Mouse (Mus musculus): Measurements from ENCODE around the gene Rnf216. TPM values are rescaled to one million over a fixed set of nuclear protein-coding genes. Genes with fewer than 3 reads are reported as not detected.

Gene Rnf216
- polyA plus RNA-seq, 1 experiment from 2014 or later, result 35.2 TPM

GRCm38 (mm10) chr5:142983174-142983573 lies 129.6 kb downstream of the Rnf216 start:
- Histone ChIP-seq H3K4me1 (ENCODE audit: control insufficient read depth, insufficient read depth, low read length) (no peaks in the 10 kb centered on the region), H3K36me3 (ENCODE audit: control insufficient read depth, insufficient read depth, low read length) (no peaks in the 10 kb centered on the region), H3K9me3 (replicated peaks; ENCODE audit: control insufficient read depth, low read length) (no peaks in the 10 kb centered on the region), H3K27ac (ENCODE audit: low read depth, low read length) (no peak overlapping the region), H3K4me2 (no peak overlapping the region), H3K27me3 (ENCODE audit: control insufficient read depth, insufficient read depth, low read length) (no peaks in the 10 kb centered on the region), H3K4me3 (ENCODE audit: low read depth, low read length) (no peak overlapping the region), H3K9ac (ENCODE audit: low read depth, low read length) (no peak overlapping the region)
- no peak for ATAC-seq (replicated peaks; ENCODE audit: insufficient number of reproducible peaks, low FRiP score, low TSS enrichment)
- 58% methylated on average over 8 of the region's 8 CpGs for WGBS (ENCODE audit: insufficient replicate concordance)

- no peak overlapping the region for H3K9ac ChIP-seq (ENCODE audit: low read depth, low read length)
- H3K27me3 ChIP-seq (ENCODE audit: control insufficient read depth, insufficient read depth, low read length), result no peaks in the 10 kb centered on the region
- no peak overlapping the region for H3K4me2 ChIP-seq
- no peak overlapping the region for H3K4me3 ChIP-seq (ENCODE audit: low read depth, low read length)
- H3K9me3 ChIP-seq (replicated peaks; ENCODE audit: control insufficient read depth, low read length), result no peaks in the 10 kb centered on the region
- 0 out of 2 replicates have a peak, but pooled peaks have one; percentile 39 for ATAC-seq (replicated peaks; ENCODE audit: insufficient number of reproducible peaks, low FRiP score, low TSS enrichment)
- peak overlapping the region; percentile 66 for H3K27ac ChIP-seq (ENCODE audit: low read depth, low read length)
- WGBS (ENCODE audit: insufficient replicate concordance), result 50% methylated on average over 16 of the region's 16 CpGs
- no peaks in the 10 kb centered on the region for H3K4me1 ChIP-seq (ENCODE audit: control insufficient read depth, insufficient read depth, low read length)
- H3K36me3 ChIP-seq (ENCODE audit: control insufficient read depth, insufficient read depth, low read length), result no peaks in the 10 kb centered on the region
Measured at GRCm38 (mm10) chr5:142982046-142982801, 130.6 kb downstream of the Rnf216 start.

GRCm38 (mm10) chr5:142976516-142976915 lies 136.3 kb downstream of the Rnf216 start:
- ATAC-seq (replicated peaks; ENCODE audit: insufficient number of reproducible peaks, low FRiP score, low TSS enrichment), result no peak
- Histone ChIP-seq H3K9ac (ENCODE audit: low read depth, low read length) (no peak overlapping the region), H3K36me3 (ENCODE audit: control insufficient read depth, insufficient read depth, low read length) (peaks cover 10% of the 10 kb centered on the region), H3K27me3 (ENCODE audit: control insufficient read depth, insufficient read depth, low read length) (no peaks in the 10 kb centered on the region), H3K27ac (ENCODE audit: low read depth, low read length) (no peak overlapping the region), H3K9me3 (replicated peaks; ENCODE audit: control insufficient read depth, low read length) (no peaks in the 10 kb centered on the region), H3K4me3 (ENCODE audit: low read depth, low read length) (no peak overlapping the region), H3K4me2 (no peak overlapping the region), H3K4me1 (ENCODE audit: control insufficient read depth, insufficient read depth, low read length) (peaks cover 5% of the 10 kb centered on the region)
- 50% methylated on average over 5 of the region's 5 CpGs for WGBS (ENCODE audit: insufficient replicate concordance)

GRCm38 (mm10) chr5:142974598-142975121 lies 138.1 kb downstream of the Rnf216 start:
- H3K9ac ChIP-seq (ENCODE audit: low read depth, low read length), result no peak overlapping the region
- ATAC-seq (replicated peaks; ENCODE audit: insufficient number of reproducible peaks, low FRiP score, low TSS enrichment), result 0 out of 2 replicates have a peak, but pooled peaks have one; percentile 19
- 13% methylated on average over 18 of the region's 18 CpGs for WGBS (ENCODE audit: insufficient replicate concordance)
- no peak overlapping the region for H3K4me3 ChIP-seq (ENCODE audit: low read depth, low read length)
- H3K27me3 ChIP-seq (ENCODE audit: control insufficient read depth, insufficient read depth, low read length), result no peaks in the 10 kb centered on the region
- H3K4me2 ChIP-seq, result peak overlapping the region; percentile 41
- H3K9me3 ChIP-seq (replicated peaks; ENCODE audit: control insufficient read depth, low read length), result no peaks in the 10 kb centered on the region
- peaks cover 5% of the 10 kb centered on the region for H3K4me1 ChIP-seq (ENCODE audit: control insufficient read depth, insufficient read depth, low read length)
- peaks cover 28% of the 10 kb centered on the region for H3K36me3 ChIP-seq (ENCODE audit: control insufficient read depth, insufficient read depth, low read length)
- 0 out of 2 replicates have a peak overlapping the region, but pooled peaks have one; percentile 11 for H3K27ac ChIP-seq (ENCODE audit: low read depth, low read length)

GRCm38 (mm10) chr5:142973971-142974370 lies 138.8 kb downstream of the Rnf216 start:
- Histone ChIP-seq H3K4me3 (ENCODE audit: low read depth, low read length) (no peak overlapping the region), H3K9me3 (replicated peaks; ENCODE audit: control insufficient read depth, low read length) (no peaks in the 10 kb centered on the region), H3K9ac (ENCODE audit: low read depth, low read length) (no peak overlapping the region), H3K27ac (ENCODE audit: low read depth, low read length) (no peak overlapping the region), H3K36me3 (ENCODE audit: control insufficient read depth, insufficient read depth, low read length) (peaks cover 33% of the 10 kb centered on the region), H3K27me3 (ENCODE audit: control insufficient read depth, insufficient read depth, low read length) (no peaks in the 10 kb centered on the region), H3K4me2 (no peak overlapping the region), H3K4me1 (ENCODE audit: control insufficient read depth, insufficient read depth, low read length) (peaks cover 5% of the 10 kb centered on the region)
- 44% methylated on average over 3 of the region's 3 CpGs for WGBS (ENCODE audit: insufficient replicate concordance)
- no peak for ATAC-seq (replicated peaks; ENCODE audit: insufficient number of reproducible peaks, low FRiP score, low TSS enrichment)

- Histone ChIP-seq H3K9ac (ENCODE audit: low read depth, low read length) (no peak overlapping the region), H3K4me3 (ENCODE audit: low read depth, low read length) (no peak overlapping the region), H3K9me3 (replicated peaks; ENCODE audit: control insufficient read depth, low read length) (no peaks in the 10 kb centered on the region), H3K4me1 (ENCODE audit: control insufficient read depth, insufficient read depth, low read length) (peaks cover 10% of the 10 kb centered on the region), H3K27me3 (ENCODE audit: control insufficient read depth, insufficient read depth, low read length) (no peaks in the 10 kb centered on the region), H3K4me2 (no peak overlapping the region), H3K27ac (ENCODE audit: low read depth, low read length) (no peak overlapping the region), H3K36me3 (ENCODE audit: control insufficient read depth, insufficient read depth, low read length) (peaks cover 40% of the 10 kb centered on the region)
- no peak for ATAC-seq (replicated peaks; ENCODE audit: insufficient number of reproducible peaks, low FRiP score, low TSS enrichment)
- 88% methylated on average over 14 of the region's 14 CpGs for WGBS (ENCODE audit: insufficient replicate concordance)
Measured at GRCm38 (mm10) chr5:142968411-142968810, 144.4 kb downstream of the Rnf216 start.

GRCm38 (mm10) chr5:142964650-142965049 lies 148.1 kb downstream of the Rnf216 start:
- H3K27ac ChIP-seq (ENCODE audit: low read depth, low read length), result no peak overlapping the region

GRCm38 (mm10) chr5:142963705-142964494 lies 148.9 kb downstream of the Rnf216 start:
- H3K4me2 ChIP-seq, result peak overlapping the region; percentile 87
- H3K36me3 ChIP-seq (ENCODE audit: control insufficient read depth, insufficient read depth, low read length), result peaks cover 10% of the 10 kb centered on the region
- H3K4me1 ChIP-seq (ENCODE audit: control insufficient read depth, insufficient read depth, low read length), result peaks cover 28% of the 10 kb centered on the region
- no peaks in the 10 kb centered on the region for H3K27me3 ChIP-seq (ENCODE audit: control insufficient read depth, insufficient read depth, low read length)
- H3K9ac ChIP-seq (ENCODE audit: low read depth, low read length), result peak overlapping the region; percentile 96
- 54% methylated on average over 17 of the region's 17 CpGs for WGBS (ENCODE audit: insufficient replicate concordance)
- H3K9me3 ChIP-seq (replicated peaks; ENCODE audit: control insufficient read depth, low read length), result no peaks in the 10 kb centered on the region
- ATAC-seq (replicated peaks; ENCODE audit: insufficient number of reproducible peaks, low FRiP score, low TSS enrichment), result no peak
- peak overlapping the region; percentile 95; the same call in 1 of the 2 replicates for H3K27ac ChIP-seq (ENCODE audit: low read depth, low read length)
- H3K4me3 ChIP-seq (ENCODE audit: low read depth, low read length), result peak overlapping the region; percentile 90

More at GRCm38 (mm10) chr5:142964650-142965049, 148.1 kb downstream of the Rnf216 start:
- no peaks in the 10 kb centered on the region for H3K27me3 ChIP-seq (ENCODE audit: control insufficient read depth, insufficient read depth, low read length)
- H3K4me2 ChIP-seq, result peak overlapping the region; percentile 87
- no peak overlapping the region for H3K9ac ChIP-seq (ENCODE audit: low read depth, low read length)
- ATAC-seq (replicated peaks; ENCODE audit: insufficient number of reproducible peaks, low FRiP score, low TSS enrichment), result no peak
- H3K36me3 ChIP-seq (ENCODE audit: control insufficient read depth, insufficient read depth, low read length), result peaks cover 15% of the 10 kb centered on the region
- H3K4me3 ChIP-seq (ENCODE audit: low read depth, low read length), result no peak overlapping the region
- WGBS (ENCODE audit: insufficient replicate concordance), result 87% methylated on average over 6 of the region's 6 CpGs
- peaks cover 26% of the 10 kb centered on the region for H3K4me1 ChIP-seq (ENCODE audit: control insufficient read depth, insufficient read depth, low read length)
- H3K9me3 ChIP-seq (replicated peaks; ENCODE audit: control insufficient read depth, low read length), result no peaks in the 10 kb centered on the region

All from heart, embryonic 11.5 days (tissue).